Mouse (Mus musculus) lung, embryonic 14.5 days (tissue): ENCODE results near the gene Acot7. TPM values are rescaled to one million over a fixed set of nuclear protein-coding genes. Genes with fewer than 3 reads are reported as not detected.
"Not testable (repeated sequence)": the region's sequence is repeated elsewhere in the genome, so short reads cannot be mapped to it uniquely, and the experiment has no call there.

Experiments used
- ATAC-seq: fragments of 200-750 bp; cut with Nextera tagmentation; 2 replicates; pipeline ENCODE4 v1.8.0; 2017; ENCODE audit warnings: mild to moderate bottlenecking, moderate TSS enrichment, moderate library complexity; ENCODE audit not compliant: insufficient read depth
- DNase-seq: peaks from one replicate; pipeline ENCODE4 v3.0.0-alpha.2; 2015
- H3K27ac ChIP-seq: fragments of 300-500 bp; sonication (generic); 2 replicates; pipeline ENCODE4 v1.5.1; 2014; ENCODE audit warnings: low read depth, mild to moderate bottlenecking, moderate library complexity
- H3K27me3 ChIP-seq: fragments of 300-500 bp; sonication (generic); 2 replicates; pipeline ENCODE4 v1.6.1; 2014; ENCODE audit warnings: low read length, control low read depth; ENCODE audit not compliant: insufficient read depth
- H3K36me3 ChIP-seq: fragments of 300-500 bp; sonication (generic); 2 replicates; pipeline ENCODE4 v1.6.1; 2014; ENCODE audit warnings: control low read depth; ENCODE audit not compliant: insufficient read depth
- H3K4me1 ChIP-seq: fragments of 300-500 bp; sonication (generic); 2 replicates; pipeline ENCODE4 v1.6.1; 2014; ENCODE audit warnings: antibody characterized with exemption, control low read depth; ENCODE audit not compliant: insufficient read depth
- H3K4me2 ChIP-seq: fragments of 300-500 bp; sonication (generic); 2 replicates; pipeline ENCODE4 v1.6.1; 2014; ENCODE audit warnings: mild to moderate bottlenecking
- H3K4me3 ChIP-seq: fragments of 300-500 bp; sonication (generic); 2 replicates; pipeline ENCODE4 v1.5.1; 2014; ENCODE audit warnings: low read depth, low read length
- H3K9ac ChIP-seq: fragments of 300-500 bp; sonication (generic); 2 replicates; pipeline ENCODE4 v1.6.1; 2014
- H3K9me3 ChIP-seq: fragments of 300-500 bp; sonication (generic); 2 replicates; pipeline ENCODE4 v1.6.1; 2016; ENCODE audit warnings: low read depth, low read length, control low read depth
- CTCF ChIP-seq: IDR thresholded peaks from 2 replicates; pipeline ENCODE4 v1.5.1; 2016; ENCODE audit warnings: antibody characterized with exemption, low read depth
- WGBS: fragments of 180-500 bp; shearing (Covaris S2); extraction: QIAGEN DNeasy Blood & Tissue Kit; methylation state at CpG from one replicate; pipeline ENCODE4 v1.1.7; 2014; 5-methylcytosine and 5-hydroxymethylcytosine counted together
- polyA plus RNA-seq: library from polyadenylated mRNA; unstranded; fragments of >200 nt; fragmentation: Nextera tagmentation; extraction: Ambion mirVana; gene quantifications from 2 replicates; pipeline ENCODE4 v1.2.1, GENCODE M21; 2014

Acot7 gene
- polyA plus RNA-seq, 1 experiment from 2014 or later = 55.8 TPM

DNA sequence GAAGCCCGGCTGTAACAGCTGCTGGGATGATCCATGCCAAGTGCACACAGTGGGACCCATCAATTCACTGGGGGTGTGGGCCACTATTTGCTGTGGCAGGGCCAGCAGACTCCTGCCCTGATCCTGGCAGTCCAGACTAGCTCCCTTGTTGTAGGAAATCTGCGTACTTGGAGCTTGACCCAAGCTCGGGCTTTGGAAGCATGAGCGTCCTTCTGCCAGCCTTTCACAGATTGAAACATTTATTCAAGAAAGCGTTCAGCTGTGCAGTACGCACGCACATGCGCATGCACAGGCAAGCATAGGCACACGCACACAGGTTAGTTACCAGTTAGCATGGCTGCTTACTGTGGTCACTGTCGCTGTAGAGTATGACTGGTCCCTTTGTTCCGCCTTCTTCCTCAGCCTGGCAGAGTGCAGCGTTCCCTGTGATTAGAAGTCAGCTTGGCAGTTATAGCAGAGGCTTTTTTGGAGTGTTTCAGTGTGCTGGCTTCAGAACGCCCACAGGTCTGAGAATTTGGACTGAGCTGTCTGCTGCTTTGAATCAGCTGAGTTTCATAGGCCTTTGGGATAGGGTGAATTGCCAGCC is 49.1 kb downstream of the Acot7 start:
- Histone ChIP-seq H3K4me3 (no peak overlapping the region), H3K27me3 (no peaks in the 10 kb centered on the region), H3K36me3 (peaks cover 8% of the 10 kb centered on the region; the same call in 1 of the 2 replicates), H3K27ac (no peak overlapping the region), H3K9ac (no peak overlapping the region), H3K4me2 (no peak overlapping the region), H3K4me1 (peaks cover 3% of the 10 kb centered on the region; the same call in 1 of the 2 replicates), H3K9me3 (no peaks in the 10 kb centered on the region)
- ATAC-seq = no peak
- no peak for TF ChIP-seq CTCF
- WGBS = 78% methylated on average over 13 of the region's 13 CpGs
- peak; percentile 7 for DNase-seq

DNA sequence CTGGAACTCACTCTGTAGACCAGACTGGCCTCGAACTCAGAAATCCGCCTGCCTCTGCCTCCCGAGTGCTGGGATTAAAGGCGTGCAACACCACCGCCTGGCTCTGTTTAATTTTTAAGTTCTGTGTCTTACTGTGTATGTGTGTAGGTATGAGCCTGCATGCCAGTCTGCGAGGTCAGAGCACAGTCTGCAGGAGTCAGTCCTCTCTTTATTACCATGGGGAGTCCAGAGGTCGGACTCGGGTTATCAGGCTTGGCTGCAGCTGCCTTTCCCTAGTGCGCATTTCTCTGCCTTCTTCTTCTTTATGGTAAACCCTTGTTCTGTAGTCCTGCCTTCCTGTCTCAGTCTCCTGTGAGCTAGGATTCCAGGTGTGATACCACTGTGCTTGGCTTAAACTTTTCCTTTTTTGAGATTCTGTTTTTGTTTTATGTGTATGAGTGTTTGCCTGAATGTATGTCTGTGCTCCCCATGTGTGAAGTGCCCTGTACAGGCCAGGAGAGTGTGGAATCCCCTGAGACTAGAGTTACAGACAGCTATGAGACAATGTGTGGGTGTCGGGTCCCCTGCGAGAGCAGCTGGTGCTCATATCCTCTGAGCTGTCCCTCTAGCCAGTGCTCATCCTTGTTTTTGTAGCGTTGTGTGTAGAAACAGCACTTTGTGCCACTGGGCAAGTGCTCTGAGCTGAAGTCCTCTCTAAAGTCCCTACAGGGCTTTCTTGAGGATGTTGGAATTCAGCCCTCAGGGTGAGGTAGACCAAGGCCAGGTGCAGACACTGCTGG is 50.0 kb downstream of the Acot7 start:
- no peak for DNase-seq
- Histone ChIP-seq H3K9me3 (no peaks in the 10 kb centered on the region), H3K4me2 (no peak overlapping the region), H3K27ac (no peak overlapping the region), H3K36me3 (peaks cover 8% of the 10 kb centered on the region; the same call in 1 of the 2 replicates), H3K9ac (no peak overlapping the region), H3K4me1 (no peaks in the 10 kb centered on the region), H3K4me3 (no peak overlapping the region), H3K27me3 (no peaks in the 10 kb centered on the region)
- TF ChIP-seq CTCF = no peak
- no peak for ATAC-seq
- WGBS = 67% methylated on average over 12 of the region's 12 CpGs

DNA sequence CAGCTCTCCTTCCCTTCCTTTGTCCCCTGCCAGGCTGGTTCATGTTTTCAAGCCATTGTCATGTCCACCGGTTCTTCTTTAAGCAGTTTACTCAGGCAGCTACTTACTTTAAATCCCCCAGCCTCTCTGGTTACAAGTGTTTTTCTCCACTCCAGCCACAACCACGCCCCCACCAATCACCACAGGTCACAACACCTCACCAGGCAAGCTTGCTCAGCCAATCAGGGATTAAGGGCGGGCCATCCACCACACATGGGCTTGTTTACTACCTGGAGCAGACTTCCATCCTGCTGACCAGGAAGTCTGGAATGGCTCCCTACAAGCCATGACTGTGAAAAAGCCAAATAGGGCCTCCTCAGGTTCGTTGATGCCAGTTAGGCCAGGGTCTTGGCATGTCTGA is 52.4 kb downstream of the Acot7 start:
- not testable (repeated sequence) for H3K27me3 ChIP-seq, H3K9me3 ChIP-seq, H3K4me3 ChIP-seq, DNase-seq, H3K4me1 ChIP-seq, H3K36me3 ChIP-seq, H3K9ac ChIP-seq, ATAC-seq, H3K4me2 ChIP-seq, H3K27ac ChIP-seq
- 42% methylated on average over 4 of the region's 4 CpGs for WGBS

DNA sequence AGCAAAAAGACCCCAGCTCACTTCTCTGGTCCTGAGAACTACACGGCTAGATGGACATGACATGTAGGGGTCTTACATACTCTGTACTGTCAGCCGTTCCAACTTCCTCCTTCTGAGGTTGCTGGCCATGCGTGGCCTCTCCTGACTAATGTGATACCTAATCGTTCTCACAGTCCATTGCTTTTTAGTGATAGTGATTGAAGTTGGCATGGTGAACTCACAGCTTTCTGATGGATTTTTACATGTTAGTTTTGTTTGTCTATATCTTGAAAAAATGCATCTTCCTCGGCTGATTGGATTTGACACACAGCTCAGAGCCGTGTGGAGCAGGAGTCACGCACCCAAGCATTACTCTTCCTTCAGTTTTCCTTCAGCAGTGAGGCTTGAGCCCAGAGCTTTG is 53.4 kb downstream of the Acot7 start:
- H3K4me1 ChIP-seq = no peaks in the 10 kb centered on the region
- H3K4me3 ChIP-seq = no peak overlapping the region
- ATAC-seq (no peak), DNase-seq (no peak)
- H3K9me3 ChIP-seq = no peaks in the 10 kb centered on the region
- H3K4me2 ChIP-seq = no peak overlapping the region
- 71% methylated on average over 7 of the region's 7 CpGs for WGBS
- H3K36me3 ChIP-seq = peaks cover 8% of the 10 kb centered on the region; the same call in 1 of the 2 replicates
- H3K27ac ChIP-seq = no peak overlapping the region
- no peaks in the 10 kb centered on the region for H3K27me3 ChIP-seq
- TF ChIP-seq CTCF = no peak
- H3K9ac ChIP-seq = no peak overlapping the region

DNA sequence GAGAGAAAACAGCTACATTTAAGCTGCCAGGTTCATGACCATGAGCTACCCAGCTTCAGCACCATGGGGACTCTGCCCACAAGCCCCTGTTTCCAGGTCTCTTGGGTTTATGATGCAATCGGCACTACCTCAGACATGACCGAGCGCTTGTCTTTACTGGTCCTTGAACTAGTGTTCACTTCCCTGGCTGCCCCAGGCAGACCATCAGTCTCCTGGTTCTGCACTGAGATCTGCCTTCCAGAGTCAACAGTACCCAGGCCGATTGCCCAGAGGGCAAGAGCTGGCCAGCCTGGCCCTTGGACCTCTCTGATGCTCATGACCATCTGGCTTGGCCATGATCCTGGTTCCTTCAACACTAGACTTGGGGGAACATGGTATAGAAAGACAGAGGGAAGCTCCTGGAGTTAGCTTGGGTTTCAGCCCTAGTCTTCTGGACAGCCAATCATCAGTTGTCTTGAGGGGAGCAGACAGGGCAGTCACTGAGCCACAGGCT is 54.5 kb downstream of the Acot7 start:
- no peak overlapping the region for H3K27ac ChIP-seq
- 82% methylated on average over 4 of the region's 4 CpGs for WGBS
- no peaks in the 10 kb centered on the region for H3K27me3 ChIP-seq
- DNase-seq = no peak
- peaks cover 8% of the 10 kb centered on the region; the same call in 1 of the 2 replicates for H3K36me3 ChIP-seq
- H3K4me3 ChIP-seq = no peak overlapping the region
- no peaks in the 10 kb centered on the region for H3K4me1 ChIP-seq
- H3K9me3 ChIP-seq = no peaks in the 10 kb centered on the region
- no peak for TF ChIP-seq CTCF
- H3K9ac ChIP-seq = no peak overlapping the region
- no peak for ATAC-seq
- no peak overlapping the region for H3K4me2 ChIP-seq

DNA sequence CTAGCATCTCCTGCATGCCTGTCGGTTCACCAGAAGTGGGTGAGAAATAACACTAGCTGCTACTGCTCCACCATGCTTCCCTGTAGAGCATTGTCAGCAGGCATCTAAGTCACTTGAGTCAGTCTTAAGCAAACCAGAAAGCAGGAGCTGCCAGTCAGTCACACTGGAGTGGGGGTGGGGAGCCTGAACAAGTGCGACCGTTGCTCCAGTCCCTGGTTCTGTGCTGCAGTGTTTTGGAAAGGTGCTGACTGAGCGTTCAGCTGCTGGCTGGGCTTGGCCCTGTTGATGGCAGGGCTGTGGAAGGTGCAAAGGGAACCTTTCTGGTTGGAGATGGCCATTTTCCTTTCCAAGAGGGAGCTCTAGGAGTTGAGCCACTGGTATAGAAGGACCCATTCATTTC is 62.0 kb downstream of the Acot7 start:
- H3K27me3 ChIP-seq = no peaks in the 10 kb centered on the region
- no peak overlapping the region for H3K9ac ChIP-seq
- no peaks in the 10 kb centered on the region for H3K4me1 ChIP-seq
- no peaks in the 10 kb centered on the region for H3K9me3 ChIP-seq
- 52% methylated on average over 4 of the region's 4 CpGs for WGBS
- H3K4me3 ChIP-seq = no peak overlapping the region
- ATAC-seq (no peak), DNase-seq (no peak)
- no peak overlapping the region for H3K27ac ChIP-seq
- no peak overlapping the region for H3K4me2 ChIP-seq
- 0 out of 2 replicates have a peak, but pooled peaks cover 4% of the 10 kb centered on the region for H3K36me3 ChIP-seq
- no peak for TF ChIP-seq CTCF

DNA sequence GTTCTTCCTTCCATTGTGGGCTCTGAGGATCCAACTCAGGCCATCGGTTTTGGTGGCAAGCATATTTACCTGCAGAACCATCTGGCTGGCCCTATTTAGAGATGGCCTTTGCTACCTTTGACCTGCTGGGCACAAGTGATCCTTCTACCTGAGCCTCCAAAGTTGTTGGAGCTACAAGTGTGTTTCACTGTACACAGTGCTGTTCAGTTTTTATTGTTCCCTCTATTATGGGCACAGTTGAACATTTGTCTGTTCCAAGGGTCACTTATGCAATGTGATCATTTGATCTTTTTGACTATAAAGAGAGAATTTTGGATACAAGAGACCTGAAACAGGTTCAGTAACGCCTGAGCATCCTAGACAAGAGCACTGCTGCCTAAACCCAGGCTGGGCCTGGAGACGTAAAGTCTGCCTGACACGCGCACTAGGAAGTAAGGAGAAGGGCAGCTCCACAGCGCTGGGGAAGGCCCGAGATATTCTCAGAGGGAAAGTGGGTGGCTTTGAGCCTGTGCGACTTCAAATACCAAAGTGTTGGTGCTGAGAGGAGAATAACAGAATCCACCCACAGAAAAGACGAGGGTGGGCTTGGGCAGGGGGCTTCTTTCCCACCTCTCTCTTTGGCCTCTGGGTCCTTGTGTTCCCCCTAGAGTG is 65.4 kb downstream of the Acot7 start:
- DNase-seq (no peak), ATAC-seq (no peak)
- H3K9me3 ChIP-seq = no peaks in the 10 kb centered on the region
- H3K36me3 ChIP-seq = no peaks in the 10 kb centered on the region
- no peak overlapping the region for H3K4me2 ChIP-seq
- H3K27me3 ChIP-seq = no peaks in the 10 kb centered on the region
- H3K4me3 ChIP-seq = no peak overlapping the region
- no peak overlapping the region for H3K27ac ChIP-seq
- H3K4me1 ChIP-seq = no peaks in the 10 kb centered on the region
- no peak for TF ChIP-seq CTCF
- no peak overlapping the region for H3K9ac ChIP-seq
- 79% methylated on average over 9 of the region's 9 CpGs for WGBS
